Mouse (Mus musculus): ENCODE results near the gene Lrrc4.

DNA sequence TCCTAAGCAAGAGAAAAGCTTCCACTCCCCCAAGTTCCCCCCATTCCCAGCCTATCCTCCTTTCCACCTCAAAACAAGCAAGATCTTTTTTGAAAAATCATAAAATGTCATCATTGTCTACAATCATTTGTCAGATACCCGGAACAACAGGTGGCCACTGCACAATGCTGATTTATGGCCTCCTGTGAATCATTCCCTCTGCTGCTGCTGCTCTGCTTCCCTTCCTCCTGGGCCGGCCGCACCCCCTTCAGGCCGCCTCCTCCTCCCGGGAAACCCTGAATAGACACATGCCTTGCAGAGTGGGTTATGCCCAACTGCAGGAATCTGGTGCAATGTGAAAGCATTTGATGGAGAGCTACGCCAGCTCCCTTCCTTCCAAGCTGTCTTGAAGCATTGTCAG lies 3.0 kb downstream of the Lrrc4 start:
- TF ChIP-seq CTCF (conservative IDR thresholded peaks at IDR 0.05; ENCODE audit: low read length) (no peak), POU5F1 (IDR thresholded peaks at IDR 0.05; ENCODE audit: borderline replicate concordance, low read length) (no peak), NANOG (IDR thresholded peaks at IDR 0.05; ENCODE audit: borderline replicate concordance, low read length) (no peak)
